Mouse (Mus musculus) cerebellum, adult 2 months (tissue): ENCODE measurements around the gene Rhog.

Experiments
- CTCF ChIP-seq: fragments of 200-500 bp; IDR thresholded peaks from 2 replicates; pipeline ENCODE4 v1.5.1; 2011; ENCODE audit warnings: low read depth, mild to moderate bottlenecking, control low read depth, low read length, moderate library complexity, borderline replicate concordance; ENCODE audit not compliant: insufficient read depth
- POLR2A ChIP-seq: fragments of 200-500 bp; IDR thresholded peaks from 2 replicates; pipeline ENCODE4 v1.6.1; 2011; ENCODE audit warnings: low read length, control low read depth, borderline replicate concordance; ENCODE audit not compliant: insufficient read depth

- TF ChIP-seq POLR2A (no peak), CTCF (no peak)
Observed at GRCm38 (mm10) chr7:102281403-102281802, 25.5 kb upstream of the Rhog start.
